Mouse (Mus musculus) megakaryocyte, embryonic 14.5 days (primary cell): ENCODE results near the gene Dlg1. TPM values are rescaled to one million over a fixed set of nuclear protein-coding genes. Genes with fewer than 3 reads are reported as not detected.

ENCODE experiments used
- H3K27me3 ChIP-seq: replicated peaks from 2 replicates; pipeline ENCODE3; 2012; ENCODE audit warnings: inconsistent platforms
- H3K36me3 ChIP-seq: replicated peaks from 2 replicates; pipeline ENCODE3; 2012; ENCODE audit warnings: low read length, inconsistent platforms, mixed read lengths
- H3K4me1 ChIP-seq: 2 replicates; pipeline ENCODE4 v1.6.1; 2012; ENCODE audit warnings: inconsistent platforms
- H3K4me3 ChIP-seq: replicated peaks from 2 replicates; pipeline ENCODE3; 2012; ENCODE audit warnings: moderate library complexity, mild to moderate bottlenecking, inconsistent platforms
- H3K9me3 ChIP-seq: 2 replicates; pipeline ENCODE4 v1.6.1; 2012; ENCODE audit warnings: inconsistent platforms
- FLI1 ChIP-seq: IDR thresholded peaks from 2 replicates; pipeline ENCODE4 v1.6.1; 2012; ENCODE audit warnings: low read length, inconsistent platforms, mixed read lengths
- GATA1 ChIP-seq: IDR thresholded peaks from 3 replicates; pipeline ENCODE4 v1.6.1; 2012; ENCODE audit warnings: mixed read lengths, low read length, inconsistent platforms, borderline replicate concordance
- polyA plus RNA-seq: library from polyadenylated mRNA; stranded (reverse); fragments of >175 nt; gene quantifications from 2 replicates; pipeline ENCODE4 v1.2.3, GENCODE M21; 2012; ENCODE audit warnings: low replicate concordance; ENCODE audit not compliant: insufficient read depth

Gene Dlg1
- polyA plus RNA-seq = 1.6 and 2.1 TPM in 2 replicates

DNA sequence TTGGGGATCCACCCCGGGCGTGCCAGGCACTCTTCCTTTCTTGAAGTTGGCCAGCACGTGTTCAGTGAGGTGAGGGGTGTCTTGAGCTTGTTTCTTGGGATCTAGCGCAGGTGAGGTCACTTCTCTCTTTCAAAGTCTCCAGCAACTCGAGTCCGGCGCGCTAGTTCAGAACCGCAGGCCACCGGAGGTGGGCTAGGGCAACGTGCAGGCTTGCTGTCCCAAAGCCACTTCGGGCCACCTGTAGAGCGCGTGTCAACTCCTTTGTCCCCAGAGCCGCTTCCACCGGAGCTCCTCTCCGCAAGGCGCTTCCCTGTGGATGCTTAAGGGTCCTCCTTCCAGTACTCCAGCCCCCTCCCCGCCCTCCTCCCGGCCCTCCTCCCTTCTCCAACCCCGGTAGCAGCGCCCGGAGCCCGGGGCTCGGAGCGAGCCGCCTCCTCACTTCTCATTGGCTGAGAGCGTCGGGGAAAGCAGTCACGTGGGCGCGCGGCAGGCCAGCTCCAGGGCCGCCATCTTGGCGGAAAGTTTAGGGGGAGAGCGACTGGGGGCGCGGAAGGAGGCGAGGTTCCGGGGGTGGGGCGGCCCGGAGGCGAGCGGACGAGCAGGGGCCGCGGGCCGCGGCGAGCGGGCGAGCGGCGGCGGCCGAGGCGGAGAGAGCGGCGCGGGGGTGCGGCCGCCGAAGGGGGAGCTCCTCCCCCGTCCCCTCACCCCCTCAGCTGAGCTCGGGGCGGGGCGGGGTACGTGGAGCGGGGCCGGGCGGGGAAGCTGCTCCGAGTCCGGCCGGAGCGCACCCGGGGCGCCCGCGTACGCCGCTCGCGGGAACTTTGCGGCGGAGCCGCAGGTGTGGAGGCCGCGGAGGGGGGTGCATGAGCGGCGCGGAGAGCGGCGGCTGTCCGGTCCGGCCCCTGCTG, at the start of gene Dlg1:
TSS of gene Dlg1 (plus strand) at position 65 of the 908 bp plus-strand sequence.
- peak within 1 kb of the TSS; percentile 96 for H3K4me3 ChIP-seq
- H3K27me3 ChIP-seq = peaks cover 4% of the 10 kb centered on the region
- TF ChIP-seq GATA1 (no peak), FLI1 (no peak)
- peaks cover 50% of the 10 kb centered on the region for H3K4me1 ChIP-seq
- no peaks in the 10 kb centered on the region for H3K9me3 ChIP-seq
- peaks cover 31% of the 10 kb centered on the region for H3K36me3 ChIP-seq

DNA sequence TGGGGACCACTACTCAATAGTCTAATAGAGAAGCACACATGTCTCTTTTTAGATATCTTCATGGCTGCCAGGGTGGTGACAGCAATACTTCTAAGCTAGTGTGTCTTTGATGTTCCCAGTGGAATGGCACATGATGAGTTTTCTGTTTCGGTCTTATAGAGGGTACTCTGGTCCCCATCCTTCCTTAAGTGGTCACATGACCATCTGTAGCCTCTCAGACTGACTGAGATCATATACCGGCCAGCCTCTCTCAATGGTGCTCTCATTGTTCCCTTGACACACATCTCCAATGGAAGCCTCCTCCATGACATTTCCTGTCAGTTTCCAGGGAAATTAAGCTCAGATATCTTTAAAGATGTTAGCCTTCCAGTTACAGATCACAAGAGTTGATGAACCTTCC, 46.9 kb upstream of the Dlg1 start:
- Histone ChIP-seq H3K27me3 (peaks cover 27% of the 10 kb centered on the region), H3K36me3 (no peaks in the 10 kb centered on the region)
- no peak for TF ChIP-seq FLI1
- TF ChIP-seq GATA1 = no peak

DNA sequence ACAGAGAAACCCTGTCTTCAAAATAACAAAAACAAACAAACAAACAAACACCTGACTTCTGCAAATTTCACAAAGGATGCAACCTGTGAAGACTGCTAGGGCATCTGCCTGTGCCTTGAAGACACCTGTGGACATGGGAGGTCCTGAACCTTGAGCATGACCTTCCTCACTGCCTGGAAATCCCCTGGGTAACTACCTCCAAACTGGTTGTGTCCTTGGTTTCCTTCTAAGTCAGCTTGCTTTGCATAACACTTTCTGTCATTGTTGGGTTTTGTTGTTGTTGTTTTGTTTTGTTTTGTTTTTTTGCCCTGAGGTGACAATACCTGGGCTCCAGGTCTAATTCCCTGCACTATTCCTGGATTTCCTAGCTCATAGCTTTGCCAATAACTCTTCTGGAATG, 46.1 kb upstream of the Dlg1 start:
- Histone ChIP-seq H3K27me3 (peaks cover 28% of the 10 kb centered on the region), H3K4me1 (peaks cover 4% of the 10 kb centered on the region; the same call in 1 of the 2 replicates), H3K36me3 (no peaks in the 10 kb centered on the region), H3K4me3 (no peak overlapping the region), H3K9me3 (0 out of 2 replicates have a peak, but pooled peaks cover 3% of the 10 kb centered on the region)
- TF ChIP-seq GATA1 (no peak), FLI1 (no peak)

More for the DNA sequence above, 46.9 kb upstream of the Dlg1 start:
- H3K4me1 ChIP-seq = peaks cover 4% of the 10 kb centered on the region; the same call in 1 of the 2 replicates
- H3K9me3 ChIP-seq = peaks cover 5% of the 10 kb centered on the region; the same call in 1 of the 2 replicates
- H3K4me3 ChIP-seq = no peak overlapping the region

DNA sequence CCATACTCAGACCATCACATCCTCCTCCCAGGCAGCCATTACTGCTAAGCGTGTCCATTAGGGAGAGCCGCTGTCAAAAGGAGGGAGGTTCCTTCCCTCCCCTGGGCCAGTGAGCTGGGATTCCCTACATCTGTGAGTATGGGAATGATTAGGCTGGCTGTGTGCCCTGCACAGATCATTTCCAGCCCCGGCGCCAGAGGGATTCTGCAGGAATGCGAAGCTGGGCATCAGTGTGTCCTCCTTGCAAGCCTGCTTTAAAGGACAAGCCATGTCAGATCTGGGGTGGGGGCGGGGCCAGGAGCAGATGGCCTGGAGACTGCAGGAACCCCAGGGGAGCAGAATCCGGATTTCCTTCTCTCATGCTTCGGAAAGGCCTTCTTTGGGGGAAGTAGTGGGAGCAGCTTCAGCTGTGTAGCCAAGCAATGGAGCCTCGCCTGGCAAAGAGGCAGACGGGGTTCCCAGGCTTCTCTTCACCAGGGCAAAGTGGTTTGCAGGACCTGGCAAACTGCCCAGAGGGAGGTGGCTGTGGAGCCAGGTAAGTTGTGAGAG, 45.3 kb upstream of the Dlg1 start:
- 0 out of 2 replicates have a peak, but pooled peaks cover 3% of the 10 kb centered on the region for H3K9me3 ChIP-seq
- TF ChIP-seq FLI1 (no peak), GATA1 (no peak)
- H3K36me3 ChIP-seq = no peaks in the 10 kb centered on the region
- H3K4me3 ChIP-seq = no peak overlapping the region
- H3K4me1 ChIP-seq = peaks cover 4% of the 10 kb centered on the region; the same call in 1 of the 2 replicates
- H3K27me3 ChIP-seq = peaks cover 33% of the 10 kb centered on the region

DNA sequence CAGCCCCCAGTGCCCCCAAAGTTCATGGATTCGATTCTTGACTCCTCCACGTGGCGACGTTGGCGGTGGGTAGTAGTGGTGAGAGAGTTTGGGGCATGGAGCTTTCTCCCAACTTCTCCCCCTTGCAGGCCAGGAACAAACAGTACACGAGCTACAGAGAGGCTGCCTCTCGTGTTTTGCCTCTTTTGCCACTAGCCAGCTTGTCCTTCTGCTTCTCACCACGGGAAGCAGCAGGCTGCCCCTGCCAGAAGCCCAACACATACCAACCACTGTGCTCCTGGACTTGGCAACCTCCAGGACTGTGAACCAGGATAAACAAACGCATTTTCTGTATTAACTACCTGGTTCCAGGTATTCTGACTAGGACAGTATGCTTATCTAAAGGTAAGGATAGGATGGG, 44.6 kb upstream of the Dlg1 start:
- Histone ChIP-seq H3K9me3 (0 out of 2 replicates have a peak, but pooled peaks cover 3% of the 10 kb centered on the region), H3K4me3 (no peak overlapping the region), H3K36me3 (no peaks in the 10 kb centered on the region), H3K4me1 (peaks cover 4% of the 10 kb centered on the region; the same call in 1 of the 2 replicates), H3K27me3 (peaks cover 28% of the 10 kb centered on the region)
- TF ChIP-seq FLI1 (no peak), GATA1 (no peak)

DNA sequence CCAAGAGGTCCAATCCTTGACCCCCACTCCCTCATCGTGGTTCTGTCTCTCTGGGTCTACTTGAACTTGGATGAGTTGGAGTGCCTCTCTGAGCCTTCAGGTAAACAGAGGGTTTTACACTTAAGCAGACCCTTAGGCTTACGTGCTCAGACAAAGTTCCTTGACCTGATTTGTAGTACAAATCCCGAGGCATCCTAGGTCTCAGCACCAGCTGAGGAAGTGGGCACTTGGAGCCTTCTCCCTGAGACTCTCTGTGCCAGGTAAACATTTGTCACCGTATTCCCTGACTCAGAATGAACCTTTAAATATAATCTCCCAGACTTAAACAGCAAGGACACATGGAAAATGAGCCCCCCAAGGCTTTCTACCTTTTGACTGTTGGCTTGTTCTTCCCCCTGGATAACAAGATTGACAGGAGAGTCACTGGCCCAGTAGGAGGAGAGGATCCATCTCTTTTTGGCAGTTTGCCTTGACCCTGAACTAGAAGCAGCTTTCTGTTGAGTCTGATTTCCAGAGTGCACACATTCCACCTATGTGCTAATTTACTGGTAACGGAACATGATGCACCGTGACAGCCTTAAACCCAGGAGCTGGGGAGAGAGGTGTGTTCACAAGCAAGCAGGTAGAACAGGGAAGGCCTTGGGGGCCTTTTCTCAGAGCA, 43.4 kb upstream of the Dlg1 start:
- no peak overlapping the region for H3K4me3 ChIP-seq
- H3K4me1 ChIP-seq = peaks cover 7% of the 10 kb centered on the region; the same call in 1 of the 2 replicates
- no peak for TF ChIP-seq FLI1
- no peak for TF ChIP-seq GATA1
- H3K9me3 ChIP-seq = 0 out of 2 replicates have a peak, but pooled peaks cover 3% of the 10 kb centered on the region
- H3K27me3 ChIP-seq = peaks cover 24% of the 10 kb centered on the region
- H3K36me3 ChIP-seq = no peaks in the 10 kb centered on the region

DNA sequence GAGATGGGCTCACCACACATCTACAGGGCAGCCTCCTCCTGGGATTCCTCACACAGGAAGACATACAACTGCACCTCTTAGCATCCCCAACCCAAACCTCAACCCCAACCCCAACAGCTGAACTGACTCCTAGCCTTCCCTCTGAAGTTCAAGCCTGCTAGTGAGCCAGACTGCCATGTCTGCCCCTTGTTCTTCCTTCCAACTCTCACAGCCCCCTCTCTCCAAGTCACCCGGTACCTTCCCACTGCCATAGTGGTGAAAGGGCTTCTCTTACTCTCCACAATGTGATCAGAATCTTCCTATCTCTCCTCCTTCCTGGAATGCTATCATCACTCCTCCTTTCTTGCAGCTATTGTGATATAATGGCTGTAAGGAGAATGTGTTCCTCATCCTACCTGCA, 40.9 kb upstream of the Dlg1 start:
- Histone ChIP-seq H3K9me3 (0 out of 2 replicates have a peak, but pooled peaks cover 3% of the 10 kb centered on the region), H3K36me3 (no peaks in the 10 kb centered on the region), H3K27me3 (peaks cover 20% of the 10 kb centered on the region), H3K4me3 (no peak overlapping the region), H3K4me1 (peaks cover 20% of the 10 kb centered on the region)
- TF ChIP-seq GATA1 (no peak), FLI1 (no peak)

DNA sequence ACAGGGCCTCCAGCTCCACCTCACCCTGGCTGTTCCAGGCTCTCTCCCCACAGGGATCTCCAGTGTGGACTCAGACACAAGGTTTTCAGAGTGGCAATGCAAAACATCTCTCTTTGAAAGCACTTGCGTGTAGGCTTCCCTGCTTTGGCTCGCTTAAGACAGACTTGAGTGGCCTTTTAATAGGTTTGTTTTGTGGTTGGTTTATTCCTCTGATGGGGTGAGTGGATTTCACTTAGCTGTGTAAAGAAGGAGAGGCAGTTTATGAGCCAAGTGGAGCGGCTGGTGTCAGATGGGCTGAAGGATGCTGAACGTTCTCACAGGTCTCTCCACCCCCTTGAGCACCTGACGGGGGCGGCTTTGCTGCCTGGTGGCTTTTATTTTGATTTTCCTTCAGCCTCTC, 40.1 kb upstream of the Dlg1 start:
- H3K4me3 ChIP-seq = no peak overlapping the region
- 0 out of 2 replicates have a peak, but pooled peaks cover 3% of the 10 kb centered on the region for H3K9me3 ChIP-seq
- TF ChIP-seq FLI1 (no peak), GATA1 (no peak)

DNA sequence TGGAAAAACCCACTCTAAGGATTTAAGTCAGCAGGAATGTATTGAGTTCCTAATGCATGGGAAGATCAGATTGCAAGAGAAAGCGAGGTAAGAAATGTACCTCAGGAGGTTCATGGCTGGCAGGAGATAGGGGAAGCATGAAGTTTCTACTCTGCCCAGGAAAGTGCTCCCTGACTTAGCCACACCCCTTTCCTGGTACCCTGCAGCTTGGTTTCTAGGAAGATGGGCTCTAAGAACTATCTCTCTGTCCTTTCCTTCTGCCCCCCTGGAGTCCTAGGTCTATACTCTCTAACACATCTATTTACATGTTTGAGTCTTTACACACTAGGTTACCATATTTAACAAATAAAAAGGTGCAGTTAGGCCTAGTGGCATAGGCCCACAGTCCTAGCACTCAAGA, 38.5 kb upstream of the Dlg1 start:
- Histone ChIP-seq H3K36me3 (no peaks in the 10 kb centered on the region), H3K27me3 (peaks cover 10% of the 10 kb centered on the region), H3K4me3 (no peak overlapping the region), H3K9me3 (0 out of 2 replicates have a peak, but pooled peaks cover 3% of the 10 kb centered on the region), H3K4me1 (peaks cover 16% of the 10 kb centered on the region)
- TF ChIP-seq FLI1 (no peak), GATA1 (no peak)

More for the DNA sequence above, 40.1 kb upstream of the Dlg1 start:
- Histone ChIP-seq H3K36me3 (no peaks in the 10 kb centered on the region), H3K27me3 (peaks cover 14% of the 10 kb centered on the region), H3K4me1 (peaks cover 16% of the 10 kb centered on the region)
